Mouse (Mus musculus): ENCODE measurements around the gene Gm9745.
"Not testable (repeated sequence)": the region's sequence is repeated elsewhere in the genome, so short reads cannot be mapped to it uniquely, and the experiment has no call there.

Gm9745 gene

DNA sequence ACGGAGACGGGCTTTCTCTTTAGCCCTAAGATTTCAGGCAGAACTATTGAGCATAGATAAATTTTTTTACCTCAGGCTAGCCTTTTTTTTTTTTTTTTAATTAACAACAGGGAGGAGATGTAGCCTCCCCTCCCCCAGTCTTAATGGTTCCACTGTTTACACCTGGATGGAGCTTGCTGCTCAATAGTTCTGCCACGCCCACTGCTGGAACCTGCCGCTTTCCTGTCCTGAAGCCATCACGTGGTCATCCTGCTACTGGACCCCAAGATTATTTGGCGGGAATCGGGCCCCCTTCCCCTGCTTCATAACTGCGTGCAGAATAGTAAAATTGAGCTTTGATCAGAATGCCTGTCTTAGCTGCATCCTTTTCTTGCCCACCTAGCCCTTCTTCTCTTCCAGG is 34.1 kb downstream of the Gm9745 start:
- not testable (repeated sequence) for DNase-seq (ENCODE audit: low spot score in 2 of 2)

DNA sequence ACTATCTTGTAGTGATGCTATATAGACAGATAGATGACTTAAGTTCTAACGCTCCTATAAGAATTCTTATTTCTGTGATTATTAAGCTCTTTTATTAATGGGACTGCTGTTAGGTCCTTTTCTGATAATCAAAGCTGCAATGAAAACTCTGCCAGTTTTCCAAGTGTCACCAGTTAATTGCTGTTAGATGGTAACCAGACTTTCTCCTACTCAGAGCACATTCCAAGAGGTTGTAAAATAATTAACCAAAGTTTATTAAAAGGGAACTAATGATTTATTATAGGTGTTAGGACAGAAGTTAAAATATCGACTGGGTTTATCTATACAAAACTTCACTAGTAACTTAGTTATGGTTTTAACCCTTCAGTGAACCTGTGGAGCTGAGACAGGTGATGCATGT is 42.0 kb downstream of the Gm9745 start:
- DNase-seq (ENCODE audit: low spot score in 2 of 2): not testable (repeated sequence)

All from spleen, postnatal 14 days (tissue).